Mouse (Mus musculus): ENCODE measurements around the gene Bcl11b.

- TF ChIP-seq USF1 (IDR thresholded peaks at IDR 0.05; ENCODE audit: low read depth) (no peak), POLR2A (IDR thresholded peaks at IDR 0.05; ENCODE audit: insufficient read length, low read depth) (no peak), MYOG (IDR thresholded peaks at IDR 0.05; ENCODE audit: control insufficient read depth in 1 of 3, insufficient read depth in 1 of 3, insufficient read length in 2 of 3, low read depth in 2 of 3) (no peak), POLR2AphosphoS2 (IDR thresholded peaks at IDR 0.05; ENCODE audit: insufficient read length, low read depth) (no peak), CEBPB (IDR thresholded peaks at IDR 0.05; ENCODE audit: insufficient read depth, poor library complexity, severe bottlenecking) (no peak), REST (IDR thresholded peaks at IDR 0.05; ENCODE audit: insufficient read depth, insufficient read length) (no peak)
Observed at GRCm38 (mm10) chr12:107920076-107920475, 83.3 kb downstream of the Bcl11b start.

Measured in myocyte (in vitro differentiated cells).